Mouse (Mus musculus): ENCODE measurements around the gene Plekha1. TPM values are rescaled to one million over a fixed set of nuclear protein-coding genes. Genes with fewer than 3 reads are reported as not detected.
A peak's percentile ranks its signal among the peaks of the same experiment; 100 is the strongest.

The Plekha1 gene
- polyA plus RNA-seq, 1 experiment from 2014 or later = 91.6 TPM

DNA sequence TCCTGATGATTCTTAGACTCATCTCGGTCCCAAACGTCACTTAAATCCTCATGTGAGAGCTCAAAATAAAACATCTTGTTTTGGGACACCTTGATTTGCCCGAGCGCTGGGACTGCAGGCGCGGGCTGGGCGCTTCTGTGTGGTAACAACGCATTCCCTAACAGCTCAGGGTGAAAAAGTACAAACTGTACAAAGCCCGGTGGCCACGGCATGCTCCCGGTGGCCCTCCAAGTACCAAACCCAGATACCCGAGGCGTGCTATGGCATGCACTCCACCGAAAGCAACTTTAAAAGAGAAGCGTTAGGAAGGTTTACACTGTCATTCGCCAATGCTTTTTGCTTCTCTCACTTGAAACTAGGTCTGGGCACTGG is 69.9 kb downstream of the Plekha1 start:
- 11% methylated on average over 16 of the region's 16 CpGs for WGBS
- ATAC-seq (ENCODE audit: low FRiP score, low TSS enrichment) = no peak

DNA sequence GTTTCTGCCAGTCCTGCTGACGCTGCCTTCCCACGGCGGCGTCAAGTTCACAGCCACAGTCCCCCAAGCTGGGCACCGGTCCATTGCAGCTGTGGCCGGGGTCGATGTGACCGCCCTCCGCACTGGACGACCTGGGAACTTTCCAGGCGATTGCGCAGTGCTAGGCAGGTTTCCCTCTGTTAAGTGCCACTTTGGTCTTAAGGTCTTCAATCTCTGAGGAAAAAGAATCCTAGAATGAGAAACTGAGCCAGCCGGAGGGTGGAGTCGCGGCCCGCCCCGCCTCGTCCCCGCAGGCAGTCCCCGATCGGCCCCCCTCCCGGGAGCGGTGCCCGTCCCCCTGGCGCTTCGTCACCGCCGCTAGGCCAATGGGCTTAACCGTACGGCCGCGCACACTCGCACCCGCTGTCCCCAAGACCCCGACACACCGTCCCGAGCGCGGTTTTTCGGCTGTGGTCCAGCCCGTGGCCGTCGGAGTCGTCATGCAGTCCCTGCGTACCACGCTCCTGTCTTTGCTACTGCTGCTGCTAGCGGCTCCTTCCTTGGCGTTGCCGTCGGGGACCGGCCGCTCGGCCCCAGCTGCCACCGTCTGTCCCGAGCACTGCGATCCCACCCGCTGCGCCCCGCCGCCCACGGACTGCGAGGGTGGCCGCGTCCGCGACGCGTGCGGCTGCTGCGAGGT is 70.4 kb downstream of the Plekha1 start, which contains the start of gene Htra1:
TSS of gene Htra1 (plus strand) at position 319 of the 679 bp plus-strand sequence.
- peaks cover 18% of the 10 kb centered on the region; the same call in 1 of the 2 replicates for H3K4me1 ChIP-seq (ENCODE audit: insufficient read depth, low read length)
- H3K4me2 ChIP-seq (replicated peaks; ENCODE audit: low read depth, low read length) = peak within 1 kb of the TSS; percentile 78
- peaks cover 3% of the 10 kb centered on the region; the same call in 1 of the 2 replicates for H3K9me3 ChIP-seq (ENCODE audit: low read length)
- H3K27me3 ChIP-seq (ENCODE audit: insufficient read depth, low read length) = peaks cover 67% of the 10 kb centered on the region
- under 1% methylated on average over 69 of the region's 70 CpGs for WGBS
- H3K27ac ChIP-seq (ENCODE audit: low read length) = no peak within 1 kb of the TSS
- ATAC-seq (ENCODE audit: low FRiP score, low TSS enrichment) = peak; percentile 82
- H3K9ac ChIP-seq (replicated peaks; ENCODE audit: low read length) = peak within 1 kb of the TSS; percentile 3
- peak within 1 kb of the TSS; percentile 52 for H3K4me3 ChIP-seq (ENCODE audit: low read length)
- H3K36me3 ChIP-seq (ENCODE audit: insufficient read depth, low read length) = no peaks in the 10 kb centered on the region

More for the DNA sequence above, 69.9 kb downstream of the Plekha1 start:
- Histone ChIP-seq H3K4me3 (ENCODE audit: low read length) (peak overlapping the region; percentile 52), H3K9me3 (ENCODE audit: low read length) (peaks cover 3% of the 10 kb centered on the region; the same call in 1 of the 2 replicates), H3K27me3 (ENCODE audit: insufficient read depth, low read length) (peaks cover 67% of the 10 kb centered on the region), H3K4me2 (replicated peaks; ENCODE audit: low read depth, low read length) (peak overlapping the region; percentile 78), H3K4me1 (ENCODE audit: insufficient read depth, low read length) (peaks cover 18% of the 10 kb centered on the region; the same call in 1 of the 2 replicates), H3K27ac (ENCODE audit: low read length) (no peak overlapping the region), H3K9ac (replicated peaks; ENCODE audit: low read length) (no peak overlapping the region), H3K36me3 (ENCODE audit: insufficient read depth, low read length) (no peaks in the 10 kb centered on the region)

DNA sequence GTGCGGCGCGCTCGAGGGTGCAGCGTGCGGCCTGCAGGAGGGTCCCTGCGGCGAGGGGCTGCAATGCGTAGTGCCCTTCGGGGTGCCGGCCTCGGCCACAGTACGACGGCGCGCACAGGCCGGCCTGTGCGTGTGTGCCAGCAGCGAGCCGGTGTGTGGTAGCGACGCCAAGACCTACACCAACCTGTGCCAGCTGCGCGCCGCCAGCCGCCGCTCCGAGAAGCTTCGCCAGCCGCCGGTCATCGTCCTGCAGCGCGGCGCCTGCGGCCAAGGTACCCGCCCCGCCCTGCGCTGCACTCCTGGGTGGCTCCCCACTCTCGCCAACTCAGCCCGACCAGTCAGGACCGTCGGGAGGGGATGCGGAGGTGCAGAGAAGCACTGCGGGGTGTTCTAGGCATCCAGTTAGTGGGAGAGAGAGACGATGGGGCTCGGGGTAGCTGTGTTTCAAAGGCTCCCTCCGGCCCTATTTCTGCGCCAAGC is 71.0 kb downstream of the Plekha1 start:
- Histone ChIP-seq H3K9ac (replicated peaks; ENCODE audit: low read length) (peak overlapping the region; percentile 3), H3K4me3 (ENCODE audit: low read length) (peak overlapping the region; percentile 52)
- peak; percentile 43 for ATAC-seq (ENCODE audit: low FRiP score, low TSS enrichment)

DNA sequence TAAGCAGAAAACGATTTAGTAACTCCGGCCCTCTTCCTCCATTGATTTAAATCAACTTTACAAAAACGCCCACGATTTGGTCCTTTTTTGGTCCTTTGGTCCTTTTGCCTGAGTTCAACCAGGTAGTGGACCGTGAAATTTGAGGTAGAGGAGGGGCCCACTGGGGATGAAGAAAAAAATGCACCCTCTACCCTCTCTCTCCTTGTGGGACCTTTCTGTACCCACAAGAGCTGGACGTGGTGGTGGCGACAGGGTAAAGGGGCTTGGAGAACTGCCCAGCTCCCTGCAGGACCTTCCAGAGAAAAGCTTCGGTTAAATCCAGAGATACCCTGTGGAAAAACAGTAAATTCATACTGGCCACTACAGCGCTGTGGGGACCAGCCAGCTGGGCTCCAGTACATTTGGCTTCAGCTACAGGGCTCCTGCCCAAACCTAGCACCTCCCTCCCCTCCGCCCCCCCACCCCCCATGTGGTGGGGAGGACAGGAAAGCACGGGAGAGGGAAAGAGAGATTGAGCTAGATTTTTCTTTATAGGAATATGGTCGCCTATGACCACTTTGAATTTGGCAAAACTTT is 71.8 kb downstream of the Plekha1 start:
- no peak overlapping the region for H3K4me3 ChIP-seq (ENCODE audit: low read length)
- H3K9me3 ChIP-seq (ENCODE audit: low read length) = no peaks in the 10 kb centered on the region
- WGBS = 23% methylated on average over 11 of the region's 12 CpGs
- peak overlapping the region; percentile 78 for H3K4me2 ChIP-seq (replicated peaks; ENCODE audit: low read depth, low read length)
- H3K4me1 ChIP-seq (ENCODE audit: insufficient read depth, low read length) = peaks cover 18% of the 10 kb centered on the region; the same call in 1 of the 2 replicates
- no peak overlapping the region for H3K27ac ChIP-seq (ENCODE audit: low read length)
- no peaks in the 10 kb centered on the region for H3K36me3 ChIP-seq (ENCODE audit: insufficient read depth, low read length)
- H3K27me3 ChIP-seq (ENCODE audit: insufficient read depth, low read length) = peaks cover 65% of the 10 kb centered on the region
- ATAC-seq (ENCODE audit: low FRiP score, low TSS enrichment) = no peak
- no peak overlapping the region for H3K9ac ChIP-seq (replicated peaks; ENCODE audit: low read length)

More for the DNA sequence above, 71.0 kb downstream of the Plekha1 start:
- Histone ChIP-seq H3K27me3 (ENCODE audit: insufficient read depth, low read length) (peaks cover 67% of the 10 kb centered on the region), H3K4me1 (ENCODE audit: insufficient read depth, low read length) (peaks cover 18% of the 10 kb centered on the region; the same call in 1 of the 2 replicates), H3K9me3 (ENCODE audit: low read length) (peaks cover 3% of the 10 kb centered on the region; the same call in 1 of the 2 replicates), H3K4me2 (replicated peaks; ENCODE audit: low read depth, low read length) (peak overlapping the region; percentile 78), H3K27ac (ENCODE audit: low read length) (no peak overlapping the region), H3K36me3 (ENCODE audit: insufficient read depth, low read length) (no peaks in the 10 kb centered on the region)
- 1% methylated on average over 46 of the region's 49 CpGs for WGBS

DNA sequence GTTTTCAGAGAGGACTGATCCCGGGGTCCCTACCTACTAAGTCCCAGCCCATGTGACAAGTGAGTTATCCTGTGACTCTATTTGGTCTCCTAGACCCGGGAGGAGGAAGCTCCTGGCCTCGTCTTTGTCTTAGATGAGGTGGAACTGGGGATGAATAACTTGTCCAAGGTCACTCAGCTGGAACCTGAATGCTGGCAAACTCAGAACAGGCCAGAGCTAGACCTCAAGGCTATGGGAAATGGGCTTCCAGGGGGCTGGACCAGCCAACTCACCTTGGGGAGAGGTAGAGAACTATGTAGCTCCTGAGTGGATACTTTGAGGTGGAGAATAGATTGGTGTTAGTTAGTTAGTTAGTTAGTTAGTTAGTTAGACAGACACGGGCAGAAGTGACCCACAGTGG is 72.4 kb downstream of the Plekha1 start:
- no peaks in the 10 kb centered on the region for H3K9me3 ChIP-seq (ENCODE audit: low read length)
- no peak overlapping the region for H3K27ac ChIP-seq (ENCODE audit: low read length)
- H3K9ac ChIP-seq (replicated peaks; ENCODE audit: low read length) = no peak overlapping the region
- 62% methylated on average over 4 of the region's 4 CpGs for WGBS
- peaks cover 60% of the 10 kb centered on the region for H3K27me3 ChIP-seq (ENCODE audit: insufficient read depth, low read length)
- H3K4me2 ChIP-seq (replicated peaks; ENCODE audit: low read depth, low read length) = no peak overlapping the region
- H3K36me3 ChIP-seq (ENCODE audit: insufficient read depth, low read length) = no peaks in the 10 kb centered on the region
- peaks cover 18% of the 10 kb centered on the region; the same call in 1 of the 2 replicates for H3K4me1 ChIP-seq (ENCODE audit: insufficient read depth, low read length)
- H3K4me3 ChIP-seq (ENCODE audit: low read length) = no peak overlapping the region
- no peak for ATAC-seq (ENCODE audit: low FRiP score, low TSS enrichment)

DNA sequence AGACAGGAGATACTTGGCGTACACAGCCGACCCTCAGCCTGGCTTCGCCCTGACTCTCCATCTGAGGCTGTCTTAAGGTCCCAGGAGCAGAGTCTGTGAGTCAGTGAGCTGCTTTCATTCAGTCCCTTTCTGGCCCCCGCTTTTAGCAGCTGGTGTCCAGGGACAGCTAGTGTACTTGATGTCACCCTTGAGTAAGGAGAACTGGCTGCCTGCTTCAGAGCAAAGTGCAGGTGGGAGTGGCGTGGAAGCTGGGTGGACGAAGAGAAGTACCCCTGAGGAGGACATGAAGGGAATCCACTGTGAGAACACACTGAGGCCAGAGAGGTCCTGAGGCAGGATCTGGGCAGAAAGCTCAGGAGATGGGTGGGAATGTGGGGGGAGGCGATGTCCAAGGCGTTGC is 73.3 kb downstream of the Plekha1 start:
- Histone ChIP-seq H3K4me1 (ENCODE audit: insufficient read depth, low read length) (peaks cover 18% of the 10 kb centered on the region; the same call in 1 of the 2 replicates), H3K27me3 (ENCODE audit: insufficient read depth, low read length) (peaks cover 51% of the 10 kb centered on the region), H3K27ac (ENCODE audit: low read length) (no peak overlapping the region), H3K36me3 (ENCODE audit: insufficient read depth, low read length) (no peaks in the 10 kb centered on the region), H3K4me2 (replicated peaks; ENCODE audit: low read depth, low read length) (no peak overlapping the region), H3K9ac (replicated peaks; ENCODE audit: low read length) (no peak overlapping the region), H3K9me3 (ENCODE audit: low read length) (no peaks in the 10 kb centered on the region), H3K4me3 (ENCODE audit: low read length) (no peak overlapping the region)
- WGBS = 73% methylated on average over 8 of the region's 8 CpGs
- no peak for ATAC-seq (ENCODE audit: low FRiP score, low TSS enrichment)

DNA sequence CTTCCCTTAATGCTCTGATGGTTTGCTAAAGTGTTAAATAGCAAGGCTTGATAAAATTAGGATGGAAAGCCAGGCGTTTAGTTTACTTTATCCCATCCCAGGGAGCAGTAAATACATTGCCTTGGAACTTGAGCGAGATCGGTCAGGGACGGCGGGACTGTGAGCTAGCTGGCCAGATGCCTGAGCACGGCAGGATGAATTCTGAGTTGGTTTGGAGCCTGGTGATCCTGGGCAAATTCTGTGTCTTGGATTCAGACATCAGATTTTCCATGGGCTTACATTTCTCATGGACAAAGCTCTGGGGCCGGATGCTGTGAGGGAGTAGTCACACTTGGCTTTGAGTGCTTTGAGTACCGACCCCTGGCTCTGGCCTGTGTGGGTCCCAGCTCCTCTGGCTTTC is 75.2 kb downstream of the Plekha1 start:
- Histone ChIP-seq H3K4me3 (ENCODE audit: low read length) (no peak overlapping the region), H3K9me3 (ENCODE audit: low read length) (no peaks in the 10 kb centered on the region), H3K36me3 (ENCODE audit: insufficient read depth, low read length) (no peaks in the 10 kb centered on the region), H3K4me1 (ENCODE audit: insufficient read depth, low read length) (peaks cover 14% of the 10 kb centered on the region; the same call in 1 of the 2 replicates), H3K9ac (replicated peaks; ENCODE audit: low read length) (no peak overlapping the region), H3K27ac (ENCODE audit: low read length) (no peak overlapping the region), H3K4me2 (replicated peaks; ENCODE audit: low read depth, low read length) (no peak overlapping the region), H3K27me3 (ENCODE audit: insufficient read depth, low read length) (peaks cover 34% of the 10 kb centered on the region)
- 63% methylated on average over 8 of the region's 8 CpGs for WGBS
- no peak for ATAC-seq (ENCODE audit: low FRiP score, low TSS enrichment)

DNA sequence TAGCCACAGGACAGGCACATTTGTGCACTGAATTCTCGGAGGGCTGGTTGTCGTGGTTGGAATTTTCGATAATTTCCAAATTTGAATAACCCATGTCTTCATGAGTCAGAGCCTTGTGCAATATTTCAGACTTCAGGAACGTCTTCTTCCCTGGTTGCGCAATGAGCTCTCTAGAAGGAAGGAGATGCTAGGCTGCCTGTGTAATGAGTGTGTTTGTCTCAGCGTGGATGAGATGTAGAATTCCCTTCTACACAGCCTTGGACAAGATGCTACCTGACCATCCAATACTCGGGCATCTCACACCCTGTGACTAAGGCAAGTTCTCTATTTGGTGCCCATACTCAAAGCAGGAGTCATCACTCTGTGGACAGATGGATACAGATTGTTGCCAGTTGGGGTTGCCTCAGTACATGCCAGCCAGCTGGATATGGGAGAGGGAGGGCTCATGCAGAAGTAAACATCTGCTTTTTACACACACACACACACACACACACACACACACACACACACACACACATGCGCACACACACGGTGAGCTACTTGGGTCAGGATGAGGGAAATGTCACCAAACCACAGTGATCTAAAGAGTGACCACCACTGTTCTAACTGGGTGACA is 77.8 kb downstream of the Plekha1 start:
- no peak overlapping the region for H3K4me2 ChIP-seq (replicated peaks; ENCODE audit: low read depth, low read length)
- H3K36me3 ChIP-seq (ENCODE audit: insufficient read depth, low read length) = no peaks in the 10 kb centered on the region
- H3K27me3 ChIP-seq (ENCODE audit: insufficient read depth, low read length) = peaks cover 8% of the 10 kb centered on the region
- no peak overlapping the region for H3K9ac ChIP-seq (replicated peaks; ENCODE audit: low read length)
- H3K4me1 ChIP-seq (ENCODE audit: insufficient read depth, low read length) = no peaks in the 10 kb centered on the region
- ATAC-seq (ENCODE audit: low FRiP score, low TSS enrichment) = no peak
- H3K27ac ChIP-seq (ENCODE audit: low read length) = no peak overlapping the region
- no peaks in the 10 kb centered on the region for H3K9me3 ChIP-seq (ENCODE audit: low read length)
- 85% methylated on average over 9 of the region's 9 CpGs for WGBS
- H3K4me3 ChIP-seq (ENCODE audit: low read length) = no peak overlapping the region

DNA sequence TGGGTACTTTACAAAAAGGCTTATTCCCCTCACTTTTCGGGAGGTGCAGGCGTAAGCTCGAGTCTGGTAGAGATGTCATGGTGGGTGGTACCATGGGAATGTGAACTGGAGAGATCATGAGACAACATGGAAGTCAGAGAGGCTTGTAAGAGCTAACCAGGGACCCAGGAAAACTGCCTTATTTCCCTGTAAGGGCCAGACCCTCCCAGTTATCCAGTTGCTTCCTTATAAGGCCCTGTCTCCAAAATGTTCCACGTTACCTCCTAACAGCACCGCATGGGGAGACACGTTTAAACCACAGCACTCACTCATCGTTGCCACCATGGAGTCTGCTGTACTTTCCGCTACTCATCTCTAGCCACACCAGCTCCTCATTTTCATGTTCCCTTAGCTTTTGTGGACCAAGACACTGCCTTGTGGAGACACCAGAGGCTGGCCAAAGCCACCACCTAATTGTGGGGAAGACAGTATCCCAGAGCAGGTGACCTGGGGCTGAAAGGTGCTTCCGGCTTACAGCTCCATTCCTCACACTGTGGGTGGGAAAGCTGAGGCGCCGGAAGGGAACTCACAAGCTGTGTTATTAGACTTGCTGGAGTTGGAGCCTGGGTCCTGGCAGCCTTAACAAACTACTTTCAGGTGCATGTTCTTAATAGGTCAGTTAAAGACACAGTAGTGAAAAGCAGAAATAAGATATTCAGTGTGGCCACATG is 79.4 kb downstream of the Plekha1 start:
- Histone ChIP-seq H3K36me3 (ENCODE audit: insufficient read depth, low read length) (no peaks in the 10 kb centered on the region), H3K9me3 (ENCODE audit: low read length) (no peaks in the 10 kb centered on the region), H3K27ac (ENCODE audit: low read length) (no peak overlapping the region), H3K4me2 (replicated peaks; ENCODE audit: low read depth, low read length) (no peak overlapping the region), H3K9ac (replicated peaks; ENCODE audit: low read length) (no peak overlapping the region), H3K4me1 (ENCODE audit: insufficient read depth, low read length) (no peaks in the 10 kb centered on the region), H3K4me3 (ENCODE audit: low read length) (no peak overlapping the region), H3K27me3 (ENCODE audit: insufficient read depth, low read length) (no peaks in the 10 kb centered on the region)
- WGBS = 88% methylated on average over 11 of the region's 11 CpGs
- ATAC-seq (ENCODE audit: low FRiP score, low TSS enrichment) = no peak
